Mouse (Mus musculus): ENCODE measurements at regions not wholly inside any gene's neighbourhood (a gene's known extent, or its start where the extent isn't known, plus 50 kb on each side); places are given as distances from the start of the nearest gene placed in this dataset.

- TF ChIP-seq CTCF (IDR thresholded peaks at IDR 0.05; ENCODE audit: low read depth) (no peak), EP300 (IDR thresholded peaks at IDR 0.05; ENCODE audit: low read depth) (no peak)
Measured at GRCm38 (mm10) chr10:31257611-31258010, 55.6 kb upstream of the Hddc2 start.

Measured in liver, postnatal 0 days (tissue).